Mouse (Mus musculus) layer of hippocampus, adult 6 months (tissue): ENCODE results near the gene Rpl34. TPM values are rescaled to one million over a fixed set of nuclear protein-coding genes. Genes with fewer than 3 reads are reported as not detected.

Experiments used
- long read RNA-seq, 2 experiments: library from polyadenylated mRNA; unstranded; transcript quantifications; one replicate each; pipeline ENCODE4 v2.0.0; 2019 to 2020
- polyA plus RNA-seq: library from polyadenylated mRNA; unstranded; fragments of <200 nt; fragmentation: Nextera tagmentation; gene quantifications from 2 replicates; pipeline ENCODE4 v1.2.3, GENCODE M21; 2021

The Rpl34 gene
- polyA plus RNA-seq, result 824 and 846 TPM in 2 replicates
- long read RNA-seq, experiment 1, transcript Rpl34-202 (5 exons, 480 nt), result major isoform, 214 of 259 reads
- long read RNA-seq, experiment 1, transcript Rpl34-201 (5 exons, 624 nt), result minor isoform, 27 of 259 reads
- long read RNA-seq, experiment 1, partial matches to known transcripts, result 10 of 259 reads
- long read RNA-seq, experiment 1, other reads (novel, unspliced or antisense), result 4 of 259 reads
- long read RNA-seq, experiment 2, transcript Rpl34-202 (5 exons, 480 nt), result major isoform, 7 of 12 reads
- long read RNA-seq, experiment 2, partial matches to known transcripts, result 4 of 12 reads
- long read RNA-seq, experiment 2, other reads (novel, unspliced or antisense), result 0 of 12 reads

DNA sequence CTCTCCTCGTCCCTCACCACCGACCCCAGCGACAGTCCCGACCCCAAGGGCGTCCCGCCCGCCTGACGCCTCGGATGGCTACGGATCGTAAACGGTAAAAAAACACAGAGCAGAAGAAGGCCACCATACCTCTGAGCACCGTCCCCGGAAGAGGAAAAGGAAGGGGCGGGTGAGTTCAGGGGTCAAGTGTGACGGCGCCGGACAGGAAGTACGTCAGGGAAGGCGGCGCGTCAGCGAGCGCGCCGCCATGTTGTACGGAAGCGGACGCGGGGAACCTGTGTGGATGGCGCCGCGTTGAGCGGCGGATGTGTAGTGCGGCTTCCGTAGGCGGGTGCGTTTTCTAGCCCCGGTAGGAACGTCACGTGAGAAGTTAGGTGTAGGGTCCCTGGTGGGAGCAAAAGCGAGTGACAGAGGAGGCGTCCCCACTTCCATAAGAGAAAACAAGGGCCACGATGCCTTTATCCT is at the start of gene Rpl34:
Rpl34 (minus strand) TSS at position 210 of the 465 bp plus-strand sequence.

GRCm38 (mm10) chr3:130708967-130709924 is 21.0 kb downstream of the Rpl34 start, which contains the start of gene Ostc:
Gene Ostc (minus strand): TSS chr3:130709444.

Other genes with a start within 250 kb of the Rpl34 start
- 21.5 and 25.9 TPM in 2 replicates for gene Etnppl, start 113.0 kb downstream of the Rpl34 start, polyA plus RNA-seq
- 134 and 154 TPM in 2 replicates for gene Ostc, start 21.0 kb downstream of the Rpl34 start, polyA plus RNA-seq